Mouse (Mus musculus): Measurements from ENCODE around the gene Gpr137.
A peak's percentile ranks its signal among the peaks of the same experiment; 100 is the strongest.
"Not testable (repeated sequence)": the region's sequence is repeated elsewhere in the genome, so short reads cannot be mapped to it uniquely, and the experiment has no call there.

The Gpr137 gene

GRCm38 (mm10) chr19:6942249-6942691 lies at the start of gene Gpr137:
Gpr137 (minus strand) TSS chr19:6942480.
- peak; percentile 86 for DNase-seq (ENCODE audit: low read depth)

- DNase-seq (ENCODE audit: low read depth): not testable (repeated sequence)
Measured at GRCm38 (mm10) chr19:6991166-6991565, 48.9 kb upstream of the Gpr137 start.

- DNase-seq (ENCODE audit: low read depth): no peak
Measured at GRCm38 (mm10) chr19:6990712-6991111, 48.4 kb upstream of the Gpr137 start.

- no peak for DNase-seq (ENCODE audit: low read depth)
Measured at GRCm38 (mm10) chr19:6989251-6989650, 47.0 kb upstream of the Gpr137 start.

GRCm38 (mm10) chr19:6987904-6988285 lies 45.6 kb upstream of the Gpr137 start:
- DNase-seq (ENCODE audit: low read depth): no peak

- DNase-seq (ENCODE audit: low read depth): no peak
Measured at GRCm38 (mm10) chr19:6987061-6987903, 45.0 kb upstream of the Gpr137 start, which contains the start of gene Vegfb. Vegfb (minus strand) TSS chr19:6987651.

- no peak for DNase-seq (ENCODE audit: low read depth)
Measured at GRCm38 (mm10) chr19:6985951-6986708, 43.9 kb upstream of the Gpr137 start.

GRCm38 (mm10) chr19:6985300-6985699 lies 43.0 kb upstream of the Gpr137 start:
- no peak for DNase-seq (ENCODE audit: low read depth)

GRCm38 (mm10) chr19:6983621-6984020 lies 41.3 kb upstream of the Gpr137 start:
- DNase-seq (ENCODE audit: low read depth): no peak

GRCm38 (mm10) chr19:6981465-6981864 lies 39.2 kb upstream of the Gpr137 start:
- no peak for DNase-seq (ENCODE audit: low read depth)

- DNase-seq (ENCODE audit: low read depth): peak; percentile 98
Measured at GRCm38 (mm10) chr19:6980381-6981093, 38.3 kb upstream of the Gpr137 start, which contains the start of gene Fkbp2. Fkbp2 (minus strand) TSS chr19:6980501.

GRCm38 (mm10) chr19:6979486-6980380 lies 37.5 kb upstream of the Gpr137 start:
- DNase-seq (ENCODE audit: low read depth): peak; percentile 99

GRCm38 (mm10) chr19:6979001-6979479 lies 36.8 kb upstream of the Gpr137 start:
- DNase-seq (ENCODE audit: low read depth): no peak

- no peak for DNase-seq (ENCODE audit: low read depth)
Measured at GRCm38 (mm10) chr19:6978639-6978974, 36.3 kb upstream of the Gpr137 start.

- no peak for DNase-seq (ENCODE audit: low read depth)
Measured at GRCm38 (mm10) chr19:6977759-6978638, 35.7 kb upstream of the Gpr137 start.

- DNase-seq (ENCODE audit: low read depth): no peak
Measured at GRCm38 (mm10) chr19:6975537-6976521, 33.5 kb upstream of the Gpr137 start, which contains the start of gene Plcb3. Plcb3 (minus strand) TSS chr19:6976470.

GRCm38 (mm10) chr19:6974211-6975205 lies 32.2 kb upstream of the Gpr137 start, which contains the start of gene Ppp1r14b:
Ppp1r14b (plus strand) TSS chr19:6974968.
- DNase-seq (ENCODE audit: low read depth): peak; percentile 84
